Mouse (Mus musculus) embryonic facial prominence, embryonic 13.5 days (tissue): Measurements from ENCODE around the gene Zyg11b. TPM values are rescaled to one million over a fixed set of nuclear protein-coding genes. Genes with fewer than 3 reads are reported as not detected.

ENCODE experiments used
- ATAC-seq: fragments of 200-750 bp; cut with Nextera tagmentation; 2 replicates; pipeline ENCODE4 v1.8.0; 2017; ENCODE audit warnings: low read depth; ENCODE audit not compliant: insufficient number of reproducible peaks, insufficient read depth, low FRiP score, low TSS enrichment
- H3K27ac ChIP-seq: fragments of 300-500 bp; sonication (generic); 2 replicates; pipeline ENCODE4 v1.5.1; 2015; ENCODE audit warnings: moderate library complexity, mild to moderate bottlenecking, inconsistent platforms
- H3K27me3 ChIP-seq: fragments of 300-500 bp; sonication (generic); 2 replicates; pipeline ENCODE4 v1.6.1; 2015; ENCODE audit warnings: mild to moderate bottlenecking, inconsistent platforms
- H3K36me3 ChIP-seq: fragments of 300-500 bp; sonication (generic); 2 replicates; pipeline ENCODE4 v1.6.1; 2015; ENCODE audit warnings: mild to moderate bottlenecking, inconsistent platforms
- H3K4me1 ChIP-seq: fragments of 300-500 bp; sonication (generic); 2 replicates; pipeline ENCODE4 v1.6.1; 2015; ENCODE audit warnings: inconsistent platforms
- H3K4me2 ChIP-seq: fragments of 300-500 bp; sonication (generic); 2 replicates; pipeline ENCODE4 v1.6.1; 2015; ENCODE audit warnings: moderate library complexity, mild to moderate bottlenecking, inconsistent platforms
- H3K4me3 ChIP-seq: fragments of 300-500 bp; sonication (generic); 2 replicates; pipeline ENCODE4 v1.5.1; 2015; ENCODE audit warnings: mild to moderate bottlenecking, inconsistent platforms
- H3K9ac ChIP-seq: fragments of 300-500 bp; sonication (generic); 2 replicates; pipeline ENCODE4 v1.6.1; 2015; ENCODE audit warnings: mild to moderate bottlenecking, inconsistent platforms
- H3K9me3 ChIP-seq: fragments of 300-500 bp; sonication (generic); 2 replicates; pipeline ENCODE4 v1.6.1; 2016; ENCODE audit warnings: inconsistent platforms
- WGBS: fragments of 180-500 bp; shearing (Covaris S2); methylation state at CpG from one replicate; pipeline ENCODE4 v1.1.7; 2015; ENCODE audit warnings: mixed read lengths; 5-methylcytosine and 5-hydroxymethylcytosine counted together
- polyA plus RNA-seq: library from polyadenylated mRNA; unstranded; fragments of >200 nt; fragmentation: Nextera tagmentation; extraction: Ambion mirVana; gene quantifications from 2 replicates; pipeline ENCODE4 v1.2.1, GENCODE M21; 2015

The Zyg11b gene
- polyA plus RNA-seq = 13.0 and 15.9 TPM in 2 replicates

DNA sequence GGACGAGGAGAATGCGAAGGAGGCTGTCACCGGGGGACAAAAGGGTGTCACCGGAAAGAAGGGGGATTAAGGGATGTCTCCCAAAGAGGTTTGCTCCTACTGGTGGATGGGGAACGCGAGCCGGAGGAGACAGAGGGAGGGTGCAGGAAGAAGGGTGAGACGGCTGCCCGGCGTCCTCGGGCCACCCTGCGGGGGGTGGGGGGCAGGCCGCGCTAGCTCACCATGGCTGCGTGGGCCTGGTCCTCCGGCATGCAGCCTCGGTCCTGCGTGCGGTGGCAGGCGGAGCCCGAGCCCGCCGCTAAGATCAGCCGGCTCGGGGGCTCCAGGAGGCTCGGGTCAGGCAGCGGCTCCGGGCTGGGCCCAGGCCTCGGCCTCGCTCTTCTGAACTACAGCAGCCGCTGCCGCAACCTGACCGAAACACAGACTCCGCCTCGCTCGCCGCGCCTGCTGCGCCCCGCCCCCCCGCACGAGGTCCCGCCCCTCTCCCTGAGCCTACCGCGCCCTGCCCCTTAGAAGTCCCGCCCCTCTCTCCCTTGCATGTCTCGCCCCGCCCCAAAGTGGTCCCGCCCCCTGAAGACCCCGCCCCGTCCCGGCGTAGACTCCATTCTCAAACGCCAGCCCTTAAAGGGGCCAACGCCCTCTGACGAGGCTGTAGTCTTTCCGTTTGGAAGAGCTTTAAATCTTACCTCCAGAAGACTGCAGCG, at the start of gene Zyg11b:
TSS of gene Zyg11b (minus strand) at position 427 of the 704 bp plus-strand sequence.
- peak within 1 kb of the TSS; percentile 90 for H3K27ac ChIP-seq
- WGBS = under 1% methylated on average over 50 of the region's 58 CpGs
- no peaks in the 10 kb centered on the region for H3K27me3 ChIP-seq
- peak within 1 kb of the TSS; percentile 93 for H3K9ac ChIP-seq
- peak within 1 kb of the TSS; percentile 90 for H3K4me3 ChIP-seq
- H3K36me3 ChIP-seq = no peaks in the 10 kb centered on the region
- no peaks in the 10 kb centered on the region for H3K9me3 ChIP-seq
- peak within 1 kb of the TSS; percentile 80 for H3K4me2 ChIP-seq
- peaks cover 20% of the 10 kb centered on the region for H3K4me1 ChIP-seq
- peak; percentile 92 for ATAC-seq

DNA sequence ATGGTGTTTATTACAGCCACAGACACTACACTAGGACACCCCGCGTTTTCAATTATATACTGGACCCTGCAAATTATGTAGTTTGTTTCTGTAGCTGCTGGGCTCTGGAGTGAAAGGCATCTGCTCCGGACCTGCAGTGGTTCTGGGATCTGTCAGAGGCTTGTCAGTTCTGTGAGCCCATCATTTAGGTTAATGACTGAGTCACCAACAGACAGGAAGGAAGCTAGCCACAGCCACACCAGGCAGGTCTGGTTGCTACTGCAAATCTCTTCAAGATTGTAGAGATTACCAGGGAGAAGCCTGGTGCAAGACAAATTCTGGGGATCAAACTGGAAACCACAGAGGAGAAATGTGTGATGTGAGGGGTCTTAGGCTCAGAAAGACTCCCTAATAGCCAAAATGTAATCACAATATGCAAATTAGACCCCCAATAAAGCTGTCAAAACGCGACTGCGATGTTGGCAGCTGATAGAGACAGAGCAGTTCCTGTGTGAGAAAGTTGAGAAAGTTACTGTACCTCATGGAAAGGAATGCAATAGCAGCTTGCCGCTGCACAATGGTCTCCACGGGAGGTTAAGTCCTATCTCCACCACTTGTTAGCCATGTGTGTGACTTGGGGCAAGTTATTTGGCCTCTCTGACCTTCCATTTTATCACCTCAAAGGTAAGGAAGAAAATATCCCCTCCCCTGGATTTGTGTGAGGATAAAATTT, 49.1 kb upstream of the Zyg11b start:
- no peak overlapping the region for H3K4me3 ChIP-seq
- H3K4me1 ChIP-seq = peaks cover 57% of the 10 kb centered on the region
- no peak overlapping the region for H3K4me2 ChIP-seq
- H3K36me3 ChIP-seq = no peaks in the 10 kb centered on the region
- no peaks in the 10 kb centered on the region for H3K27me3 ChIP-seq
- 26% methylated on average over 8 of the region's 8 CpGs for WGBS
- H3K9me3 ChIP-seq = no peaks in the 10 kb centered on the region
- H3K9ac ChIP-seq = no peak overlapping the region
- H3K27ac ChIP-seq = peak overlapping the region; percentile 83
- no peak for ATAC-seq

DNA sequence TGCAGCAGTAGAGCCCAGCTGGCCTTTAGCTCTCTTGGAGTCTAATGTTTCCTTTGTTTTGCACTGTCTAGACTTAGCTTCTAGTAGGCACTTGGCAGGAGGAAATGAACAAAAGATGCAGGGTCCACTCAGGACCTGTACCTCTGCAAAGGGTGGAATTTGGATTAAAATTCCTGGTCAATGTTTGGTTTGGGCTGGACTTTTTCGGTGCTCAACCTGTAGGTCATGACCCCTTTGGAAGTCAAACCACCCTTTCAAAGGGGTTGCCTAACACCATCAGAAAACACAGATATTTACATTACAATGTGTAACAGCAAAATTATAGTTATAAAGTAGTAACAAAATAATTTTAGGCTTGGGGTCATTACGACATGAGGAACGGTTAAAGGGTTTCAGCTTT, 48.2 kb upstream of the Zyg11b start:
- Histone ChIP-seq H3K27me3 (no peaks in the 10 kb centered on the region), H3K36me3 (no peaks in the 10 kb centered on the region)
- WGBS = 68% methylated on average over 3 of the region's 3 CpGs

DNA sequence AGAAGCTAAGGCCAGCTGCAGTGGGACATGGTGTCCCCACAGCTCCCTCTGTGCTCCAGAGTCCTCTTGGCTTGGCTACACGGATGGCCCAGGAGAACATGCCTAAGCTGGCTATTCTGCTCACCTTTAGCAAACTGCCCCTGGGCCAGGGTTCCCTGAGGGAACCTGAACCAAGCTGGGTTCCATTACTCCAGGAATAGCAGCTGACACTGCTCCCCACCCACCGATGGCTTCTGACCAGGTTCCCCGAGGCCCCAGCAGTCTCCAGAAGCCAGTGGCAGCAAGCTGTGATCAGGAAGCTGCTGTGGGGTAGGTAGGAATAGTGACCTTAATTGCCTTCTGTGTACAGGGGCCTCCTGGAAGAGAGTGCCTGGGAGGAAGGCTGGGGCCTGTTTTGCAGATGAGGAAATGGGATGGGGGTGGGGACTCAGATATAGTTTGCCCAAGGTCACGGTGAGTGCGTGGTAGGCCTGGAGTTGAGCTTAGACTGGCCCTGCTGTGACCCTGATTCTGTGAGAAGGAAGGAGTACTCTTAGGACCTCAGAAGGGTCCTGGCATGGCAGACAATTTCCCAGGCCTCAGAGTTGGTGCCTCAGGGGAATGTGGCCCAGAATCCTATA, 47.5 kb upstream of the Zyg11b start:
- H3K9me3 ChIP-seq = no peaks in the 10 kb centered on the region
- ATAC-seq = no peak
- peaks cover 62% of the 10 kb centered on the region for H3K4me1 ChIP-seq
- H3K4me2 ChIP-seq = no peak overlapping the region
- 24% methylated on average over 5 of the region's 5 CpGs for WGBS
- no peaks in the 10 kb centered on the region for H3K27me3 ChIP-seq
- H3K36me3 ChIP-seq = no peaks in the 10 kb centered on the region
- H3K27ac ChIP-seq = peak overlapping the region; percentile 83
- H3K9ac ChIP-seq = no peak overlapping the region
- H3K4me3 ChIP-seq = no peak overlapping the region

More for the DNA sequence above, 48.2 kb upstream of the Zyg11b start:
- peaks cover 58% of the 10 kb centered on the region for H3K4me1 ChIP-seq
- no peak overlapping the region for H3K4me3 ChIP-seq
- ATAC-seq = no peak
- peak overlapping the region; percentile 83 for H3K27ac ChIP-seq
- H3K9me3 ChIP-seq = no peaks in the 10 kb centered on the region
- H3K9ac ChIP-seq = no peak overlapping the region
- no peak overlapping the region for H3K4me2 ChIP-seq

DNA sequence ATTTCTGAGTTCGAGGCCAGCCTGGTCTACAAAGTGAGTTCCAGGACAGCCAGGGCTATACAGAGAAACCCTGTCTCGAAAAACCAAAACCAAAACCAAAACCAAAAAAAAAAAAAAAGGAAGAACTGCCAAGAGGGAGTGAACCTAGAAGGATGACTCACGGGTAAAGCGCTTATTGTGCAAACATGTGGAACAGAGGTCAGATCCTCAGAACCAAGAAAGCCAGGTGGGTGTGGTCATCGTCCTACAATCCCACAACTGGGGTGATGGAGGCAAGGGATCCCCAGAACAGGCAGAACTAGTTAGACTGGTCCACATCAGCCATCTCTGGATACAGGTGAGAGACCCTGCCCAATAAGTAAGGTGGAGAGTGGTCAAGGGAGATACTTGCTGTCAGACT, 46.2 kb upstream of the Zyg11b start:
- H3K9ac ChIP-seq = no peak overlapping the region
- no peak overlapping the region for H3K4me2 ChIP-seq
- H3K27ac ChIP-seq = no peak overlapping the region
- 84% methylated on average over 5 of the region's 5 CpGs for WGBS
- H3K4me3 ChIP-seq = no peak overlapping the region
- no peaks in the 10 kb centered on the region for H3K9me3 ChIP-seq
- H3K36me3 ChIP-seq = no peaks in the 10 kb centered on the region
- no peak for ATAC-seq
- H3K27me3 ChIP-seq = no peaks in the 10 kb centered on the region
- H3K4me1 ChIP-seq = peaks cover 62% of the 10 kb centered on the region

DNA sequence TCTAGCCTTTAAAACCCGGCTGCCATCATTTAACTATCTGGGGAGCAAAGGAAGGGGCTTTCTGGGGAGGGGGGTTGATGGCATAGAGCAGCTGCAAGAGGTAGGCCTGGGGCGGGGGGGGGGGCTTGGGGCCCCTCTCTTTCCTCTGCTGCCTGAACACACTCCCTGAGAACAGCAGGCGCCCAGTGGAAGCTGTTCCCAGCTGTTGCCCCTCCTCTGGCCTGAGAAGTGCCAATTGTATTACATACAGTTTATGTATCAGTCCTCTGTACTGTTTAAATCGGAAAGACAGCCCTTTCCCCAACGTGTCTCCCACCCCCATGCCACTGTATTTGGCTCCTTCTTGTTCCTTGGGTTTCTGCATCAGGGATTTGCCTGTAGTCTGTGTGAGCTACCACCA, 44.9 kb upstream of the Zyg11b start:
- no peaks in the 10 kb centered on the region for H3K9me3 ChIP-seq
- peak overlapping the region; percentile 91 for H3K27ac ChIP-seq
- no peaks in the 10 kb centered on the region for H3K36me3 ChIP-seq
- peaks cover 55% of the 10 kb centered on the region for H3K4me1 ChIP-seq
- no peaks in the 10 kb centered on the region for H3K27me3 ChIP-seq
- no peak overlapping the region for H3K9ac ChIP-seq
- H3K4me2 ChIP-seq = no peak overlapping the region
- no peak for ATAC-seq
- WGBS = 17% methylated on average over 5 of the region's 5 CpGs
- no peak overlapping the region for H3K4me3 ChIP-seq

DNA sequence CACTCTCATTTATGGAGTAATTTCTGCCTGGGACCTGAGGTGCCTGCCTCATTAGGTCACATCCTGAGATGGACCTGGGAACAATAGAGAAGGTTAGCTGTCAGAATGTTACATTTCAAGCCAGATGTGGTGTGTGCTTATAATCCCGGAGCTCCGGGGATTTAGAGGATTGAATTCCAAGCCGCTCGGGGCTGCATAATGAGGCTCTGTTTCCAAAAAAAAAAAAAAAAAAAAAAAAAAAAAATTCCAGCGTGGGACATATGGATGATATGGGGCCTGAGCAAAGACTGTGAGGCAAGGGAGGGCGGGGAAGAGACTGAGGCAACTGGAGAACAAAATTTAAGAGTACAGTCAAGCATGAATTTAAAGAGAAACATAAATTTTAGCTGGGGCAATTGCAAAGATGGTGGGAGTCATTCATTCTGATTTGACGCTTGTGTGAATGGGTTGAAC, 43.8 kb upstream of the Zyg11b start:
- ATAC-seq = peak; percentile 33; the same call in 1 of the 2 replicates
- Histone ChIP-seq H3K36me3 (no peaks in the 10 kb centered on the region), H3K27ac (peak overlapping the region; percentile 91), H3K4me3 (no peak overlapping the region), H3K9me3 (no peaks in the 10 kb centered on the region), H3K4me1 (peaks cover 43% of the 10 kb centered on the region), H3K4me2 (peak overlapping the region; percentile 38), H3K27me3 (no peaks in the 10 kb centered on the region), H3K9ac (0 out of 2 replicates have a peak overlapping the region, but pooled peaks have one; percentile 27)
- WGBS = 5% methylated on average over 7 of the region's 7 CpGs

DNA sequence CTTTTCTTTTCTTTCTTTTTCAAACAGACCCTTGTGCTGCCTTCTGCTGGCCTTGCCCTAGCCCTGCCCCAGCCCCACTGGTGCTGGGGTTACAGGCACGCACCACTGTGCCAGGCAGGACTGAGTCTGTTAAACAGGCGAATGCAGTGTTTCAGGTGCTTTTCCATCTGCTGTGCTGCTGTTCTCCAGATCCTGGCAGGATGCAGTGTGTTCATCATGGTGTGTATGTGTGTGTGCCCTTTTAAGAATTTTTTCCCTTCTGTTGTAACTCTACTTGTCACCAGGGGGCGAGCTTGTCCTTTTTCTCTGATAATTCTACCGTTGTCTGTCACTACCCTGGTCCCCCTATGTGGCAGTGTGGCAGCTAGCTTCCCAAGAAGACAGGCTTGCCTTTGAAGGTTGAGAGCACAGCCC, 38.4 kb upstream of the Zyg11b start:
- ATAC-seq = no peak; the same call in 1 of the 2 replicates
- H3K9ac ChIP-seq = no peak overlapping the region
- peaks cover 7% of the 10 kb centered on the region for H3K4me1 ChIP-seq
- WGBS = 16% methylated on average over 4 of the region's 4 CpGs
- no peak overlapping the region for H3K27ac ChIP-seq
- H3K9me3 ChIP-seq = no peaks in the 10 kb centered on the region
- no peak overlapping the region for H3K4me2 ChIP-seq
- no peaks in the 10 kb centered on the region for H3K27me3 ChIP-seq
- H3K36me3 ChIP-seq = peaks cover 35% of the 10 kb centered on the region
- H3K4me3 ChIP-seq = no peak overlapping the region

DNA sequence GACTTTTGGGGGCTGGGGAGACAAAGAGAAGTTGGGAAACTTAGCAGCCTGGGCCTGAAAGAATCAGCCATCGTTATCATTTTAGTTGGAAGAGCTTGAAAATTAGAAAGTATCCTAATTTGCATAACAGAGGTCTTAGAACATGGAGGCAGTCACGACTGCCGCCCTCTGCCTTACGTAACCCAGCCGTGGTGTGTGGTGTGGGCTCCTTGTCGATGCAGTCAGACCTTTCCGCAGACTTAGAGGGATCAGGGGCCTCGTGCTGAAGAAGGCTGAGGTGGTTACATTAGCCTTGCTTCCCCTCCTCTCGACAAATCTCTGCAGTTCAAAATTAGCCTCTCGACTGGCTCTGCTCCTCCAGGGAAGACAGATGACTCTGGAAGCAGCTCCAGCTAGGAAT, 37.9 kb upstream of the Zyg11b start:
- Histone ChIP-seq H3K9me3 (no peaks in the 10 kb centered on the region), H3K27ac (no peak overlapping the region), H3K36me3 (peaks cover 39% of the 10 kb centered on the region), H3K9ac (no peak overlapping the region), H3K4me3 (no peak overlapping the region), H3K4me1 (peaks cover 2% of the 10 kb centered on the region; the same call in 1 of the 2 replicates), H3K27me3 (no peaks in the 10 kb centered on the region), H3K4me2 (no peak overlapping the region)
- no peak for ATAC-seq
- WGBS = 69% methylated on average over 10 of the region's 10 CpGs

DNA sequence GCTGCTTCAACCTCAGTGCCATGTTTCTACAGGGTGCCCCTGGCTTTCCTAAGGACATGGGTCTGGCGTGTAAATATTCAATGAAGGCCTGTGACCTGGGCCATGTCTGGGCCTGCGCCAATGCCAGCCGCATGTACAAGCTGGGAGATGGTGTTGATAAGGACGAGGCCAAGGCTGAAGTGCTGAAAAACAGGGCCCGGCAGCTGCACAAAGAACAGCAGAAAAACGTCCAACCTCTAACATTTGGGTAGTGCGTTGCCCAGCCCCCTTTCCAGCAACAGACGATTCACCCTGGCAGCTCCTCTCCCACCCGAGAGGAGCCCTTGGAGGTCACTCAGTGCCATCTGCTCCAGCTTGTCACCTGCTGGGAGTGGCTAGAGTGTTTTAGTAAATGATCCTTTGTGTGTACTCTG, 37.4 kb upstream of the Zyg11b start:
- Histone ChIP-seq H3K4me2 (no peak overlapping the region), H3K36me3 (peaks cover 42% of the 10 kb centered on the region), H3K4me3 (no peak overlapping the region), H3K9ac (no peak overlapping the region), H3K27me3 (no peaks in the 10 kb centered on the region), H3K4me1 (no peaks in the 10 kb centered on the region), H3K9me3 (no peaks in the 10 kb centered on the region), H3K27ac (no peak overlapping the region)
- 72% methylated on average over 9 of the region's 9 CpGs for WGBS
- no peak for ATAC-seq

DNA sequence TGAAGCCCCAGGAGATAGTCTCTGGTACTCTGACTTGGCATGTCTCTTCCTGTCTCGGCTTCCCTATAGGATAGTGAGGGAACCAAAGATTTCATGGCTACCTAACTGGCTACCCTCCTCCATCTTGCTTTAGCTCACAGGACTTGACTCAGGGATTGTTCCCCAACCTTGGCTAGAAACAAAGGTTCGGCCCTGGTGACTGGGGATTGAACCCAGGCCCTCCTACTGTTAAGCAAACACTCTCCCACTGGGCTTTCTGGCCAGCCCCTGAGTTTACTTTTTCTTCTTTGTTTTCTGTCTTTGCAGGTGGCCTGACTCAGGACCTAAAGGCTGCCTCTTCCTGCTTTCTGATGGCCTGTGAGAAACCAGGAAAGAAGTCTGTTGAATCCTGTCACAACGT, 36.9 kb upstream of the Zyg11b start:
- no peaks in the 10 kb centered on the region for H3K9me3 ChIP-seq
- ATAC-seq = no peak
- WGBS = 45% methylated on average over 3 of the region's 3 CpGs
- peak overlapping the region; percentile 3; the same call in 1 of the 2 replicates for H3K27ac ChIP-seq
- no peak overlapping the region for H3K9ac ChIP-seq
- no peak overlapping the region for H3K4me3 ChIP-seq
- H3K36me3 ChIP-seq = peaks cover 47% of the 10 kb centered on the region
- no peaks in the 10 kb centered on the region for H3K27me3 ChIP-seq
- H3K4me1 ChIP-seq = no peaks in the 10 kb centered on the region
- no peak overlapping the region for H3K4me2 ChIP-seq
